Mouse (Mus musculus) 3134 (cell line): ENCODE data around the gene Defb22.

Experiments
- DNase-seq: peaks from one replicate; pipeline ENCODE4 v3.0.0-alpha.2; 2011; ENCODE audit warnings: low spot score; ENCODE audit not compliant: insufficient read length; ENCODE audit errors: extremely low read depth

Defb22 gene

DNA sequence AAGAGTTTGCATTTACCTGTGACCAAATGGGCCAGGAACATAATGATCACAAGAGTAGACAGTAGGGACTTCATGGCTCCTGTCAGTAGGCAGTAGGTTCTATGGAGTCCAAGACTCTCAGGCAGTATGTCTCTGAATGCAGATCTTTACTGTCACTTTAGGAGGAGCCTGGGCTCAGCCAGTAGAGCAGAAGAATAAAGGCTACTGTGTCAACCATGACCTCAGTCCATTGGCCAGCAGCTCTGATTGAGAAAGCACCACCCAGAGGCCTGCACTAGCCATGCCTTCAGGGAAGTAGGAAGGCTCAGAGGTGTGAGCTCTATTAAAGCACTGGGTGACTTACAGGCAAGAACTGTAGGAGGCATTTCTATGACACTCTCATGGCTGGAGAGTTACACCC is at the start of gene Defb22:
Gene Defb22 (minus strand): TSS at position 101 of the 400 bp plus-strand sequence.
- no peak for DNase-seq

DNA sequence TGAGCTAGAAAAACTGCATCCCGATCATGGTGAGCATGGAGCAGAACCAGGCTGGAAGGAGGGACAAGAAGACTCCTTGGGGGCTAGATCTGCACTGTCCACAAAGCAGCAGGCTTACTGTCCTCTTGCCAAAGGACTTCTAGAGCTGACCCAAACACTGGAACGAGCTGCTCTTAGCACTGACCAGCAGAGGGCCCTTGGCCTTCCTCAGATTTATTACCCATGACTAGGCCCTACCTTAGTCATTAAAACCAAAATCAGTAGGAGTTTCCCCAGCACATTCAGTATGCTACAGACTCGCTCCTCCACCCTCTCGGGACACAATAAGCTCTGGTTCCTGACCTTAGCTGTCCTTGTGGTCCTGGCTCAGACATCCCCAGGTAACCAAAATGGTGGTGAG is 28.0 kb upstream of the Defb22 start, which contains the start of gene Defb28:
Gene Defb28 (plus strand): TSS at position 275 of the 400 bp plus-strand sequence.
- no peak for DNase-seq

DNA sequence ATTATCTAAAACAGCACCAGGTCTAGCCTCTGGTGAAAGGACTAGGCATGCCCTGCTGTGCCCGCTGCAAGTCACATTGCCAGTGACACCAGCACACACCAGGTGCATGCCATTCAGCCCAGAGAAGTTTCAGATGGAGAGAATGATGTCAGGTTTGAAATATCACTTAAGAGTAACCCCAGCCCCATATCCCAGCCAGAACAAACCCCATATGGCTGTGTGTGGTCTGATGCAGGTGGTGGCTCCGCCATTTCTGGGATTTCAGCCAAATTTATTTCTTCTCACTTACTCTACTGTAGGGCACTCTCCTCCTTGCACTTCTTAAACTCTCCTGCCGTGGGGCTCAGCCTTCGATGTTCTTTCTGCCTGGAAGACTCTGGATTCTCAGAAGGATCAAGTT is 26.1 kb upstream of the Defb22 start:
- no peak for DNase-seq

DNA sequence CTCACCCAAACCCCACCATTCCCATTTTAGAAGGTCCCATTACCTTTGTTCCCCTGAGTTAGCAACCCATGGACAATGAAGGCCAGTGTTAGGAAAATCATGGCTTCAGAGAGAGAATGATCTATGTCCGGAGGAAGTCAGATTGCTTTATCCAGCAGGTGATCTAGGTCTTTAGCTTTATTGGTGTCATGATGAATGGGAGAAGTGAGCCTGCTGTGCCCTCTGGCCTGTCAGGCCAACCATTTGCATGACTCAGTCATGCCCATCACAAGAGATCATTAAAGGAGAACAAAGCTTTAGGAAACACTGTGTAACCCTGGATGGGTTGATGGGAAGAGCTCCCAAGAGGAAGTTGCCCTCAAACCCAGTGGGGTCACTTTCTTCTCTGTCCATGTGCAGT is 21.7 kb upstream of the Defb22 start, which contains the start of gene Defb26:
Gene Defb26 (minus strand): TSS at position 101 of the 400 bp plus-strand sequence.
- DNase-seq = no peak

DNA sequence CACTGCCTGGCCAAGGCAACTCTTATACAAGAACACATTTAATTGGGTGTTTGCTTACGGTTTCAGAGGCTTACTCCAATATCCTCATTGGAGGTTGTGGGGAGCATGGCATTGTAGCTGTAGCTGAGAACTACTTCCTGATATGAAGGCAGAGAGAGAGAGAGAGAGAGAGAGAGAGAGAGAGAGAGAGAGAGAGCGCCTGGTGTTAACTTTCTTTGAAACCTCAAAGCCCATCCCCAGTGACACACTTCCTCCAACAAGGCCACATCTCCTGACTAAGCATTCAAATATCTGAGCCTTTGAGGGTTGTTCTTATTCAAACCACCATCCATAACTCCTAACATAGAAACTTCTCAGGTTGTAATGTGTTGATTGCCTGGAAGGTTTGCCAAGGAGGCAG is 14.0 kb upstream of the Defb22 start:
- DNase-seq = peak; percentile 16

DNA sequence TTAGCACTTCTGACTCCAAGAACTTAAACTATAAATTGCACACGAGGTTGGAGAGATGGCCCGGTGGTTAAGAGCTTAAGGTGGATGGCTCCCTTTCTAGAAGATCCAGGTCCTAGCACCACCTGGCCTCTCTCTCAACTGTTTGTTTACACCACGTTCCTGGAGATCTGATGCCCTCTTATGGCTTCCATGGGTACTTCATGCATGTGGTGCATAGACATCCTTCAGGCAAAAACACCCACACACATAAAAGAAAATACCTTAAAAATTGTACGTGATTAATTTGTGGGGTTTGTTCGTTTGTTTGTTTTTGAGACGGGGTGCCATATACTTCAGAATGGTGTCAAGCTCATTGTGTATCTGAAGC is 10.9 kb upstream of the Defb22 start:
- DNase-seq = no peak

DNA sequence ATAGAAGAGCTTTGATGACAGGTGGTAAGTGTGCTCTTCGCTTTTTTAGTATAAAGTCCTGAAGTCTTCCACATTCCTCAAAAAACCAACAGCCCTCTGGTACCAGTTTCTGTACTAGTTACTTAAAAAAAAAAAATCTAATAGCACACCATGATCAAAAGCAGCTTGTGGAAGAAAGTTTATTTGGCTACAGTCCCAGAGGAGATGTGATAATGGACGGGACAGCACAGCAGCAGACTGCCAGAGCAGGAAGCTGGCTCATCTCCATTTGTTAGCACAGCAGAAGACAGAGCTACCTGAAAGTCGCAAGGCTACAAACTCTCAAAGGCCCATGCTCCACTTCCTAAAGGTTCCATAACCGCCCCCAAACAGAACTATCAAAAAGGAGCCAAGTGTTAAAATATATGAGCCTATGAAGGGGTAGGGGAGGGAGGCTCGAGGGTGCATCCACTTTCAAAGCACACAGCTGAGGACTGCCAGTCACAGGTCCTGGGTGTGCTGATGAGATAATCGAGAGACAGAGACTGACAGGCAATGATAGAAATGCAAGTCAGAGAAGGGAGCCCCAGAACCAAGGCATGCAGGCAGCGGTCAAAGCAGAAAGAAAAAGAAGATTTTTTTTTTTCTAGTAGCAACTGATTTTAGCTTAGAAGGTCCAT is 10.4 kb upstream of the Defb22 start:
- DNase-seq = no peak

DNA sequence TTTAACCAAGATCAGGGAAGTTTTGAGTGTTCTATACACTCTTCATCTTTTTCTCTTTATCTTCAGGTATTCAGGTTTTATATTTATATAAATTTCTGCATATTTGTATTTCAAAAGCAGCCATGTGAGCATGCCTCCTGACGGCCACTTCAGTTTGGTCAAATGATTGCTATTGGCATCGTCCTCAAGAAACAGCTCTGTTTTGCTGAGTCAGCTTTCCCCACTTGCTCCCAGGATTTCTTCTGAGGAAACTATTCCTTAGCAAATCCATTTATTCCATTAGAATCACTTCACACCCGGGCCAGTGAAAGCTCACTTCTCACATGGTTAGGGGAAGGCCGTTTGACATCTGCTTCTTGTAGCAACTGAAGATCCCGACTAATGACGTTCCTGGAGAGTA is 8.1 kb upstream of the Defb22 start:
- no peak for DNase-seq

DNA sequence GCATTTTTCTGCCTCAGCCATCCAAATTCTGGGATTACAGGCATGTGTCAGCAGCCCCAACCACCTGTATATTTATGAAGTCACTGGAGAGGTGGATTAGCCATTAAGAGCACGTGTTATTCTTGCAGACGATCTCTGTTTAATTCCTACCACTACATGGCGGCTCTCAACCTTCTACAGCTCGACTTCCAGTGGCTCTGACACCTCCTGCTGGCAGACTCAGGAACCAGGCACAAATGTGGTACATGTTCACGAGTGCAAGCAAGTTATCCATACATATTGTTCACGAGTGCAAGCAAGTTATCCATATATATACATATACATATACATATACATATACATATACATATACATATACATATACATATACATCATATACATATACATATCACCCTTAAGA is 3.2 kb upstream of the Defb22 start:
- DNase-seq = no peak

DNA sequence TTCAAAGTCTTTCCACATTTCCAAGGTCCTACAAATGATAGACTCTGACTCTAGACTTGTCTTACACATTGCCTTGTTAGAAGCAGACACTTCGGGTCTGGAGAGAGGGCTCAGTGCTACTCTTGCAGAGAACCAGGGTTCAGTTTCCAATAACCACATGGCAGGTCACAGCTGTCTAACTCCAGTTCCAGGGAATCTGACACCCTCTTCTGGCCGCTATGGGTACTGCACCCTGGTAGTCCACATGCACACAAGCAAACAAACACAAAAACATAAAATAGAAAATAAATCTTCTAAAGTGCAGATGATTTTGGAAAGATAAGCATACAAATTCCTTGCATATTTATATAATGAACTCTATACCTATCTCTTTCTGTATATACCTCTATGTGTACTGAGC is 2.9 kb downstream of the Defb22 start:
- DNase-seq = no peak

DNA sequence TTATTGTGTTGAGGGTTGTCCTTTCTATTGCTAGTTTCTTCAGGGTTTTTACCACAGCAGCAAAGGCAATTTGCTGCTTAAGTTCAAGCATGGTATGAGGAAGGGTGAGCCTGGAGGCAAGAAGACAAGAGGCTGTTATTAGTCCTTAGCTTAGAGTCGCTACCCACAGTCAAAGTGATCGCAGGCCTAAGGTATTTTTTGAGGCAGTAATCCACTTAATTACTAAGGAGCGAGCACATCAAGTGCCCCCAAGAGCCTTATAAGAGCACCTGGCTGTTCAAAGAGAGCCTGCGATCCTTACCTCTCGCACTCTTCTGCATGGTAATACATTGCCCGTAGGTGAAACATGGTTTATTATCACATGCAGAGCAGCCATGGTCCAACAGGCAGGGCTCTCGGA is 8.2 kb downstream of the Defb22 start:
- DNase-seq = no peak

DNA sequence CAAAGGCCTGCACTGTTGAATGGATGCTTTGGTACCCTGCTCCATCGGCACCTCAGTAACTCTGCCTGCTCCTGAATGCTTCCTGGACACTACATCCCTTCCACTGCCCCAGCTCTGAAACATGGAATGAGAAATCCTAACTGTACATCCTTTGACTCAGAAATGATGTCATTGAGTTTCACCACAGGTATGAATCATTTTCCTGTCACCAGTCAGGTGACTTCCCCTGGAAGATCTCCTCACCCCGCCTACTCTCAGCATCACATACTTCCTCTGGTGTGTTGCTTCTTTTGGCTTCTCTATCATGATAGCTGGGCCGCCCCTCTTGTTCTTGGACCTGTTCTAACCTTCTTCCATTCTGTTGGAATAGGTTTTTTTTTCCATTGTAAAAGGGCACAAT is 9.1 kb downstream of the Defb22 start:
- DNase-seq = peak; percentile 52

DNA sequence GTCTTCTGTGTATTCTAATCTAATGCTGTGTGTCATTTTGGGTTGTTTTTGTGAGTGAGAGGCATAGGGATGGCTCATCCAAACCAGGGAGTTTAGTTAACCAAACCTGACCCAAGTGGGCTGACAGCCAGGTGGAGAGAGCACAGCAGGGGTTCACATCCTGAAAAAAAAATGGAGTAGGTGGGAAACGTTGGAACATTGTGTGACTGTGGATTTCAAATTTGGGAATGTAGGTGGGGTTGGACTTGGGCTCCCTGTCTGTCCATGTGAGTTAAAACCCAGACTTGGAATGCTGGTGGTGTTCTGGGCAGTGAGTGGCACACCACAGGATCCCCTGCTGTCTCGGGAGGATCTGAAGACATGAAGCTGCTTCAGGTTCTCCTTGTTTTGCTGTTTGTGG is 13.2 kb downstream of the Defb22 start, which contains the start of gene Defb20:
Gene Defb20 (plus strand): TSS at position 301 of the 400 bp plus-strand sequence.
- no peak for DNase-seq

DNA sequence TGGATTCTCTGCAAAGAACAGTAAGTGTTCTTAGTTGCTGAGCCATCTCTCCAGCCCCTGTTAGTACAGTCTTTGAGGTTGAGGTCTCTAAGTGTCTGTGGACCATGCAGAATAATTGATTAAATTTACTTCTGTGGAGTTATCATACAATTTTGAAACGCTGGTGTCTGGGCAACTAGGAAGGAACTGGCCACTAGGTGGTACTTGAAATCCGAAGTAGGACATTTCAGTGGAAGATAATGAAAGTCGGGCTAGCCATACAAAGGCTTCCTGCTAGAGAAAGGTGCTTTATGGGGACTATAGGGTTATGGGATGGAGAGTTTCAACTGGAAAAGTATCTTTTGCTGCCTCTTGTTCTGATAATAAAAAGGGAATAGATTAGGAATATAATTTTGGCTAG is 17.5 kb downstream of the Defb22 start:
- DNase-seq = no peak

DNA sequence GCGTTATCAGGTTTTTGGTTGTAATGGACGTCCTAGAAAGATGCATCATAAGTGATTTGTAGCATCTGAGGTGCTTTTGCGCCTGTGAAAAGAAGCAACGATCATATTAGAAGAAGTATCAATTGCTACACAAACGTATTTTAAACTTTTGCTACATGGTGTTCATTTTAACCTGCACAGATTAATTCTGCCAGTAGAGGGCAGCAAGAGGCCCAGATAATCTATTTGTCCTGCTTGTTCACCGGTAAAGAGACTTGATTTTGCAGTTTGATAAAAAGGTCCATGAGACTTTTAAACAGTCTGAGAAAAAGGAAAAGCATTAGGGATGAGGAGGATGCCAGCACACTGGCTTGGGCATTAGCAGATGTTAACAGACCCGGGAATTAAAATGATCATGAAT is 19.0 kb downstream of the Defb22 start:
- no peak for DNase-seq

DNA sequence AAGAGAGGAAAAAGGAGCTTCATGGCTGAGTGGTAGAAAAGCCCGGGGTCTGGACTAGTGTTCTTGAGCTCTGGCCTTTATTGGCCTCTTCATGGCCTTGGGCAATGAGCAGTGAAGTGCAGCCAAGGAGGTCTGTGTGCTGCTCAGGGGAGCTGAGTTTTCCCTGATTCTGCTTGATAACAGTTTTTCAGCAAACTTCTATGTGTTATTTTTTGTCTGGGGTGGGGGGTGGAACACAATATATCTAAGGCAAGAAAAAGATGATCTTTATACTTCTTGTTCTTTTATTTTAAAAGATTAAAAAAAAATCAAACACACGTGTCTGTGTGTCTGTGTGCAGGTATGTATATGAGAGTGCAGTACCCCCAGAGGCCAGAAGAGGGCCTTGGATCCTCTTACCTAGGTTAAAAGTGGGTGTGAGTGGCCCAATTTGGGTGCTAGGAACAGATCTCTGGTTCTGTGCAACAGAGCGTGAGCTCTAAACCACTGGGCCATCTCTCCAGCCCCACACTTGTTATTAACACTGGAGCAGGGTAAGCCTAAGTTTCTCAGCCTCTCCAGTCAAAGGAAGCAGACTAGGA is 25.3 kb downstream of the Defb22 start, which contains the start of gene Defb23:
Gene Defb23 (minus strand): TSS at position 51 of the 581 bp plus-strand sequence.
- DNase-seq = no peak

DNA sequence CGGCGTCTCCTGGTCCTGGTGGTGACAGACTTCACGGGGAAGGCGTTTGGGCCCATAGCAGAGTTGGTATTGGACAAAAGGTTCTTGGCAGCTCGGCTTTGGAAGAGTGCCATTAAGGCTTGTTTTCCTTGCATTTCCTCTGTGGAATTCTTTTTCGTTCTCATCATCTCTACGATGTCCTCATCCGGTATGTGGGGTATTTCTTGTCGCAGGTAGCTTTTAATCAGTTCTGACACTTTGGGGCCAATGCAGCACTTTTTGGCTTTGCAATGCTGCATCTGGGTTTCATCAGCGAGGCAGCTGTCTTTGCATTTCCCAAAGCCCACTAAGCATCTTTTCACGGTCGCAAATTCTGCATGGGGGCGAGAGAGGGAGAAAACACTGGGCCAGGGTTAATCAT is 30.7 kb downstream of the Defb22 start:
- DNase-seq = no peak

DNA sequence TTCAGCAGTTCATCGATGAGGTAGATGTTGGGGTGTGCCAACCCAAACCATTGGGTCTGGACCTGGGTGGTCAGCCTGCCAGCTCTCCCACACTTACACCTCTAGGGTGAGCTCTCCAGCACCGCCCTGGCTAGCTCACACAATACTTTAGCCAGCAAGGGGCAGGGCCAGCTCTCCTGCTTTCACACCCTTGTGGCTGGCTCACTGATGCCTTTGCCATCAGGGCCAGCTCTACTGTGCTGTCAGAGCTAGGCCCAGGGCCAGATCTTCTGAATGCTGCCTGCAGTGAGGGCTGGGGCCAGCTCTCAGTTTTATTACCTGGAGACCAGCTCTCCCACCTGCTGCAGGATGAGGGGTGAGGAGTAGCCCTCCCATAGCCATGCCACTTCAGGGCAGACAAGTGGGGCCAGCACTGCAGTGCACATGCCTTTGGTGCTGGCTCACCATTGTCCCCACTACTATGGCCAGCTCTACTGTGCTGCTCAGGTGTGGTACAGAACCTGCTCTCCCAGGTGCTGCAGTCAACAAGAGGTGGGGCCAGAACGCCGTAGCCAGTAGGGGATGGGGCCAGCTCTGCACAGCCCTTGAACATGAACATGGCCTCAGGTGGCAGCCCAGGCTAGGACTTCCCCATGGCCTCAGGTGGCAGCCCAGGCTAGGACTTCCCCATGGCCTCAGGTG is 37.7 kb downstream of the Defb22 start:
- no peak for DNase-seq

DNA sequence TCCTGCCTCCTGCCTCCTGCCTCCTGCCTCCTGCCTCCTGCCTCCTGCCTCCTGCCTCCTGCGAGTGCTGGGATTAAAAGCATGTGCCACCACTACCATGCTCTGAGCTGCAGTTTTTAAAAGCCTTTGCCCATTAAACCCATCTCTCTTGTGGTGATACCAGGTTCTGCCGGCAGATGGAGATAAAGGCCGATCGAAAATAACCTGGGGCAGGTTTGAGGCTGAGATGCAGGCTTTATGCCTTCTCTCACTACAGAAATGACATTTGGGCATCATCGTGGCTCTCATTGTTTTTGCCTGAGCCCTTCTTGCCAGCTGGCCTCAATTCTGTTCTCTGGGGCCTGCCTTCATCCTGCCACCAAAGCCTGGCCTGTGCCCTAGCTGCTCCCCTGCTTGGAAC is 39.7 kb downstream of the Defb22 start:
- DNase-seq = no peak

DNA sequence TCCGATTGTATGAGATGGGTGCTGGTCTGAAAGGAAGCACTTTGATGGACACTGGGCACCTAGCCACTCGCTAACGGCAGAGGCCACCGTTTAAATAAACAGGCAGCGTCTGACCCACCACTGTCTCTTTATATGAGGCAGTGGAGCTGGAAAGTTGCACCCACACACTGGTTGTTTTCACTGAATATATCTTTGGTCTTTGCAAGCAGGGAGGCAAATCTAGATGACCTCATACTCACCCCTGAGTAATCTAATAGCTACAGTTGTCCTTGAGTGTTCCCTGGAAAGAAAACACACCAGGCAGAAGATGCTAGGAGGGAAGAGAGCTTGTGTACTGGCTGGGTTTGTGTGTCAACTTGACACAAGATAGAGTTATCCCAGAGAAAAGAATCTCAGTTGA is 42.5 kb downstream of the Defb22 start:
- no peak for DNase-seq

DNA sequence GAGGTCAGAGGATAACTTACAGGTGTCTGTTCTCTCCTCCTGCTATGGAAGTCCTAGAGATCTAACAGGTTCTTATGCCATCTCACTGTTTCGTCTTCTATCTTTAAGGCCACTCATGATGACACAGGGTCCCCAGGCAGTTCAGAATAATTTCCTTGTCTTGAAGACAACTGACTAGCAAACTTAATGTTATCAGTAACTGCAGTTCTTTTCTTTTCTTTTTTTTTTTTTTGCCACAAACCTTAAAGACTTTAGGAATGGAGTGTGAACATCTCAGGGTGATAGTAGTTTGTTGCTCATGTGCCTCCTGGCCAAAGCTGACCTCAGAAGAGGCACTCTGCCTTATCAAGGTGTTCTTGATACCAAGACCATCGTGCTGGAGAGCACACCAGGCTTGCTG is 43.3 kb downstream of the Defb22 start:
- no peak for DNase-seq

DNA sequence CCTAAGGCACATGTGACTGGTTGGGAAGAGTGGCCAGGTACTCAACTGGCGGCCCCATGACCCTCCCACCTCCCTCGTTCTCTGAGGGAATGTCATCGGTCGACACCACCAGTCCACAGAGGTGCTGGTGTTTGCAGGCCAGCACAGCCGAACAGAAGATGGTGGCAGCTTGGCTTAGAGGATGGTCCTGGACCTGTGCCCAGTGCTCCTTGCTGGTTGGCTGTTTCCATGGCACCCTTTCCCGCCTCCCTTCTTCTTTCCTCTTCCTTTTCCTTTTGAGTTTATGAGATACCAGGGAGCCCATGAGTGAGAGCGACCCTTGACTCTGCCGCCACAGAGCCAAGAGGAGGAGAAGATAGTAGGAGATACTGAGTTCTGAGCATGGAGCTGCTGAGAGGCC is 46.7 kb downstream of the Defb22 start:
- DNase-seq = no peak
